Mouse (Mus musculus) left cerebral cortex, adult 2 months (tissue): ENCODE measurements around the gene Ctss. TPM values are rescaled to one million over a fixed set of nuclear protein-coding genes. Genes with fewer than 3 reads are reported as not detected.

ENCODE experiments used
- DNase-seq, 2 experiments: peaks; one replicate each; pipeline ENCODE4 v3.0.0; 2021 to 2022; ENCODE audit warnings: low spot score in 2 of 2, mixed read lengths in 1 of 2; ENCODE audit errors: extremely low spot score in 1 of 2
- H3K27ac ChIP-seq: fragments of 200-600 bp; 2 replicates; pipeline ENCODE4 v1.8.1; 2022
- H3K4me3 ChIP-seq: fragments of 200-600 bp; 2 replicates; pipeline ENCODE4 v1.8.1; 2022
- CTCF ChIP-seq: fragments of 200-600 bp; IDR thresholded peaks from 2 replicates; pipeline ENCODE4 v1.8.1; 2022; ENCODE audit warnings: antibody characterized with exemption, mild to moderate bottlenecking, moderate library complexity
- intact Hi-C: fragments of 180-260 bp; cut with DNase I; formaldehyde crosslinking; loops from one replicate; pipeline ENCODE4 v1.15.1; 2025
- total RNA-seq, 2 experiments: library from RNA; stranded (reverse); gene quantifications; 2 replicates each; pipeline ENCODE4 v1.2.3; 2021

Ctss gene
- total RNA-seq, 2 experiments from 2014 or later = 55.2 to 56.9 TPM

- peak; percentile 93 to 94 for DNase-seq
- peak within 1 kb of the TSS; percentile 62; the same call in 1 of the 2 replicates for H3K27ac ChIP-seq
- peak within 1 kb of the TSS; percentile 94 for H3K4me3 ChIP-seq
- TF ChIP-seq CTCF = no peak; the same call in 1 of the 2 replicates
- intact Hi-C loops = loop anchor here (1.0 kb wide), 1 partner anchor 71 kb away; no protein-coding TSS in a partner anchor
Observed at GRCm38 (mm10) chr3:95588604-95589086, 62.1 kb downstream of the Ctss start, which contains the start of gene Golph3l. Gene Golph3l (plus strand): TSS chr3:95588934.

- no peak for DNase-seq
- no peak overlapping the region for H3K27ac ChIP-seq
- no peak for TF ChIP-seq CTCF
- H3K4me3 ChIP-seq = no peak overlapping the region
- intact Hi-C loops = no loop called here
Observed at GRCm38 (mm10) chr3:95598734-95599133, 72.1 kb downstream of the Ctss start.

DNA sequence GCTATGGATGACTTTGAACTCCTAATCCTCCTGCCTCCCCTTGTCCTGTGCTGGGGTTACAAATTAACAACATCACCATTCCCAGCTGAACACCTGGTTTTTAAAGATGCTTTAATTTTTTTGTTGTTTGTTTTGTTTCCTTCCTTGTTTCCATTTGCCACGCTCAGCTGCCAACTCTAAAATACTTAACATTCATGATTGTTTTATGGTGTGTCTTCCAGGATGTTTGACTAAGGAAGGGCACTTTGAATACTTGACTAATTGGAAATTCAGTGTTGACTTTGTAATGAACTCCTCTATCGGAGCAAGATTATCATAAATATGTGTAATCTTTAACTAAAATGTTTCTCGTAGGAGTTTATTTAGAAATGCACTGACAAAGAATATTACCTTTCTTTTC is 74.7 kb downstream of the Ctss start:
- no peak for TF ChIP-seq CTCF
- H3K4me3 ChIP-seq = no peak overlapping the region
- intact Hi-C loops = no loop called here
- H3K27ac ChIP-seq = no peak overlapping the region
- DNase-seq = no peak

Other genes starting within 250 kb of the Ctss start
- 10 to 100 TPM; 19.9 to 21.5 TPM for gene Mindy1, start 245.4 kb upstream of the Ctss start, total RNA-seq
- gene Prune1, start 244.7 kb upstream of the Ctss start, total RNA-seq = 10 to 100 TPM; 22.1 to 23.5 TPM
- under 1 TPM; 0.61 to 1.00 TPM for gene Anxa9, start 219.6 kb upstream of the Ctss start, total RNA-seq
- 10 to 100 TPM; 37.4 to 42.2 TPM for gene Cers2, start 212.0 kb upstream of the Ctss start, total RNA-seq
- 10 to 100 TPM; 35.7 to 37.2 TPM for gene Setdb1, start 169.6 kb upstream of the Ctss start, total RNA-seq
- gene 4930558C23Rik, start 123.9 kb upstream of the Ctss start, total RNA-seq = not detected
- gene Arnt, start 92.4 kb upstream of the Ctss start, total RNA-seq = 10 to 100 TPM; 39.1 to 43.3 TPM
- 1 to 10 TPM; 4.3 to 5.5 TPM for gene Ctsk, start 27.5 kb upstream of the Ctss start, total RNA-seq
- not detected for gene Hormad1, start 32.9 kb downstream of the Ctss start, total RNA-seq
- 10 to 100 TPM; 17.2 to 19.9 TPM for gene Golph3l, start 62.1 kb downstream of the Ctss start, total RNA-seq
- 100 to 1,000 TPM; 349 to 358 TPM for gene Ensa, start 98.2 kb downstream of the Ctss start, total RNA-seq
- 10 to 100 TPM; 52.7 to 60.9 TPM for gene Mcl1, start 132.0 kb downstream of the Ctss start, total RNA-seq
- 1 to 10 TPM; 6.8 to 7.7 TPM for gene Adamtsl4, start 161.1 kb downstream of the Ctss start, total RNA-seq
- gene Ecm1, start 212.8 kb downstream of the Ctss start, total RNA-seq = 10 to 100 TPM in 1 of 2 experiments, 1 to 10 TPM in 1; 9.2 to 11.3 TPM
- gene Tars2, start 233.4 kb downstream of the Ctss start, total RNA-seq = 10 to 100 TPM; 43.5 to 43.8 TPM